Mouse (Mus musculus): ENCODE measurements around the gene Ctnnbip1. TPM values are rescaled to one million over a fixed set of nuclear protein-coding genes. Genes with fewer than 3 reads are reported as not detected.

The Ctnnbip1 gene
- polyA plus RNA-seq, 1 experiment from 2014 or later, result 41.2 TPM

DNA sequence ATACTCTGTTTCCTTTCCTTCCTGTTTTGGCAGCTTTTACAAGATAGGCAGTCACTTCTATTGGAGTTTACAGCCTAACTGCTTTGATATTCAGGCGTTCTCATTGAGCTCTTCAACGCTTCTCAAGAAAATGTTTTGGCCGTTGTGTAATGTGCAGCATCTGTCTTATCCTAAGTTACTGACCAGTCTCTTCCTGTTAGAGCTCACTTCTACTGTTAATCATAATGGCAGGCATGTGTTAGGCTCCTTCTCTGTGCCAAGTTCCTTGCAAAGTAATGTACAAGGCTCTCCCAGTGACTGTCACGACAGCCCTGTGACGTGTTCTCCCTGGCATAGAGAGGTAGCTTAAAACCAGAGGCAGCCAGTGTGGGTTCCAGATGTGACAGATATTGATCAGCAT, 33.7 kb downstream of the Ctnnbip1 start:
- Histone ChIP-seq H3K4me1 (ENCODE audit: control insufficient read depth, insufficient read depth, low read length) (no peaks in the 10 kb centered on the region), H3K4me3 (ENCODE audit: low read length) (no peak overlapping the region), H3K27me3 (replicated peaks; ENCODE audit: control insufficient read depth, insufficient read depth, low read length) (no peaks in the 10 kb centered on the region), H3K36me3 (ENCODE audit: control insufficient read depth, insufficient read depth, low read length) (no peaks in the 10 kb centered on the region), H3K4me2 (ENCODE audit: low read depth, low read length) (no peak overlapping the region), H3K9ac (ENCODE audit: low read depth, low read length) (no peak overlapping the region), H3K27ac (ENCODE audit: low read length) (no peak overlapping the region), H3K9me3 (ENCODE audit: control insufficient read depth, low read length) (no peaks in the 10 kb centered on the region)
- WGBS, result 68% methylated on average over 5 of the region's 5 CpGs
- no peak for ATAC-seq

DNA sequence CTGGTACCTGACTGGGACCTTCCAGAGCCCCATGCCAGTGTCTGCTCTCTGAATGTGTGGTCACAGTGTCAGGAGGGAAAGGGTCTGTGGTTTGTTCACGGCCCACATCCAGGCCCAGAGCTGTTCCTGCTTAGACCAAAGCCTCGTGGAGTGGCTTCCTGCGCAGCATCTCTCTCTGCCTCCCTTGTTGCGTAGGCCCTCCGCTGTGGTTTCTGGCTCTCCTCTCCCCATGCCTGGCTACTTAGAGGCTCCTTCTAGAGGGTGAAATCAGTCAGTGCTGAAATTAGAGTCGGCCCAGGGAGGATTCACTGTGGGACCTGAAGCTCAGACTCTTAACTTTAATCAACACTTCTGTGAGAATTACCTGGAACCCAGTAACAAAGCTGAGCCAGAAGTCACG, 35.8 kb downstream of the Ctnnbip1 start:
- H3K36me3 ChIP-seq (ENCODE audit: control insufficient read depth, insufficient read depth, low read length), result no peaks in the 10 kb centered on the region
- no peak overlapping the region for H3K4me3 ChIP-seq (ENCODE audit: low read length)
- no peak overlapping the region for H3K4me2 ChIP-seq (ENCODE audit: low read depth, low read length)
- no peaks in the 10 kb centered on the region for H3K27me3 ChIP-seq (replicated peaks; ENCODE audit: control insufficient read depth, insufficient read depth, low read length)
- H3K9me3 ChIP-seq (ENCODE audit: control insufficient read depth, low read length), result no peaks in the 10 kb centered on the region
- 67% methylated on average over 7 of the region's 7 CpGs for WGBS
- no peak for ATAC-seq
- H3K9ac ChIP-seq (ENCODE audit: low read depth, low read length), result no peak overlapping the region
- H3K4me1 ChIP-seq (ENCODE audit: control insufficient read depth, insufficient read depth, low read length), result 0 out of 2 replicates have a peak, but pooled peaks cover 3% of the 10 kb centered on the region
- H3K27ac ChIP-seq (ENCODE audit: low read length), result no peak overlapping the region

DNA sequence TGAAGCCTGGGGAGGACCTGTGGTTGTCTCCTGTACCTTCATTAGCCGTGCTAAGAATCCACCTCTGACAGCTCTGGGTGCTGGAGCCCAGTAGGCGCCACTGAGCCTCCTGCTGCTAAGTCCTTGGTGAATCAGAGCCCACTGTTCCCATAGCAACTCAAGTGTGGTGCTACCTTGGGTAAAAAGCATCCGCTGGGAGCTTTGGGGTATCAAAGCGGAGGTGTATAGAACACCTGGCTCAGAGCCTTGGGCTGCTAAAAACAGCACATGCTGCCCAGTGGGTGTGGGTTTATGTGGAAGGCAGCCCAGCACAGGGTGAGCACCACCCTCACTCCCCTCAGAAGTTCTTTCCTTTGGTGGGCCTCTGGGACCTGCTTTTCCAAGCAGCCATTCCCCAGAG, 38.1 kb downstream of the Ctnnbip1 start:
- Histone ChIP-seq H3K9me3 (ENCODE audit: control insufficient read depth, low read length) (no peaks in the 10 kb centered on the region), H3K4me3 (ENCODE audit: low read length) (no peak overlapping the region), H3K4me1 (ENCODE audit: control insufficient read depth, insufficient read depth, low read length) (0 out of 2 replicates have a peak, but pooled peaks cover 3% of the 10 kb centered on the region), H3K27me3 (replicated peaks; ENCODE audit: control insufficient read depth, insufficient read depth, low read length) (no peaks in the 10 kb centered on the region), H3K9ac (ENCODE audit: low read depth, low read length) (no peak overlapping the region), H3K27ac (ENCODE audit: low read length) (no peak overlapping the region), H3K4me2 (ENCODE audit: low read depth, low read length) (no peak overlapping the region), H3K36me3 (ENCODE audit: control insufficient read depth, insufficient read depth, low read length) (no peaks in the 10 kb centered on the region)
- 86% methylated on average over 4 of the region's 4 CpGs for WGBS
- no peak for ATAC-seq

DNA sequence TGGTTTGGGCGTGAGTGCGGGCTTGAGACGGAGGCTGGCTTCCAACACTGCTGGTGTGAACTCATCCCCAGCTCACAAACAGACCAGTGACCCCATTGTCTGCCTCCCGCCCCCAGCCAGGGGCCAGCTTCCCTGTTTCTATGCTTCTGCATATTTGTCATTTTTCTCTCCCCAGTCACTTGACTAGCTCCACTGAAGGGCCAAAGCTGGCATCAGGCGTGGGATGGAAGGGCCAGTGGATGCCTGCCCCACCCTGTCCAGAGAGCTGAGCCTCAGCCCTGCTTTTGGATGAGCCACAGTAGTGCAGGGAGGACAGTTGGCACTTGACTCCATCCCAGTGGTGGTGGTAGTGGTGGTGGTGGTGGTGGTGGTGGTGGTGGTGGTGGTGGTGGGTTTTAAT, 39.9 kb downstream of the Ctnnbip1 start:
- no peaks in the 10 kb centered on the region for H3K36me3 ChIP-seq (ENCODE audit: control insufficient read depth, insufficient read depth, low read length)
- ATAC-seq, result 0 out of 2 replicates have a peak, but pooled peaks have one; percentile 3
- no peak overlapping the region for H3K4me2 ChIP-seq (ENCODE audit: low read depth, low read length)
- no peaks in the 10 kb centered on the region for H3K9me3 ChIP-seq (ENCODE audit: control insufficient read depth, low read length)
- H3K27ac ChIP-seq (ENCODE audit: low read length), result no peak overlapping the region
- 86% methylated on average over 5 of the region's 5 CpGs for WGBS
- no peaks in the 10 kb centered on the region for H3K27me3 ChIP-seq (replicated peaks; ENCODE audit: control insufficient read depth, insufficient read depth, low read length)
- H3K4me1 ChIP-seq (ENCODE audit: control insufficient read depth, insufficient read depth, low read length), result peaks cover 14% of the 10 kb centered on the region
- H3K9ac ChIP-seq (ENCODE audit: low read depth, low read length), result no peak overlapping the region
- no peak overlapping the region for H3K4me3 ChIP-seq (ENCODE audit: low read length)

DNA sequence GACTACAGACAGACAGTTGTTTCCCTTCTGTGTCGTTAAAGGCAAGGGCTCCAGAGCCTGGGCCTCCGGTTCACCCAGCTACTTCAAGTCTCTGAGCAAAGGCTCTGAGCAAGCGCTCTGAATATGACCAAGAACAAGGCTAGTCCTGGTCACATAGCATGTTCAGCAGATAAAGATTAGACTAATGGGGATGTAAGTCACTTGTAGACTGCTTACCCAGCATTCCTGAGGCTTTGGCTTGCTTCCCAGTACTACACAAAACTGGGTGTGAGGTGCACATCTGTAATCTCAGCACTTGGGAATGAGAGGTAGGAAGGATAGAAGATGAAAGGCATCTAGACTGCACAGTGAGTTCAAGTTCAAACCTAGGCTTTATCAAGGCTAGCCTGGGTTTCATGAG, 40.4 kb downstream of the Ctnnbip1 start:
- 0 out of 2 replicates have a peak, but pooled peaks have one; percentile 12 for ATAC-seq
- no peaks in the 10 kb centered on the region for H3K9me3 ChIP-seq (ENCODE audit: control insufficient read depth, low read length)
- WGBS, result 66% methylated on average over 3 of the region's 3 CpGs
- peaks cover 18% of the 10 kb centered on the region for H3K4me1 ChIP-seq (ENCODE audit: control insufficient read depth, insufficient read depth, low read length)
- no peak overlapping the region for H3K4me2 ChIP-seq (ENCODE audit: low read depth, low read length)
- H3K36me3 ChIP-seq (ENCODE audit: control insufficient read depth, insufficient read depth, low read length), result no peaks in the 10 kb centered on the region
- H3K27ac ChIP-seq (ENCODE audit: low read length), result no peak overlapping the region
- no peak overlapping the region for H3K9ac ChIP-seq (ENCODE audit: low read depth, low read length)
- H3K4me3 ChIP-seq (ENCODE audit: low read length), result no peak overlapping the region
- H3K27me3 ChIP-seq (replicated peaks; ENCODE audit: control insufficient read depth, insufficient read depth, low read length), result no peaks in the 10 kb centered on the region

DNA sequence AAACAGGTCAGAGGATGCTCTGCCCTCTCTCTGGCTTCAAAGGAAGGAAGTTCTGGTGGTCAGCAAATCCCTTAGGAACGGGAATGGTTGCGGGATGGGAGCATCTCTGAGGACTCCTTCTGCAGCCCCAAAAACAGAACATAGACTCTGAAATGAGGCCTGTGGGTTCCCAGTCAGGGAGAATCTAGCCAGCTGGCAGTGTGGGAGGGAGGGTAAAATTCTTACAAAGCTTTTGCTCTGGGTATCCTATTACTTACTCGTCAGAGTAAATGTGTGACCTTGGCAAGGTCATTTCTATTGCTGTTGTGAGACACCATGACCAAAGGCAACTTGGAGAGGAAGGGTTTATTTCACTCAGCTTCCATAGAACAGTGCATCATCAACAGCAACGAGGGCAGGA, 43.4 kb downstream of the Ctnnbip1 start:
- no peak for ATAC-seq
- Histone ChIP-seq H3K4me2 (ENCODE audit: low read depth, low read length) (no peak overlapping the region), H3K9me3 (ENCODE audit: control insufficient read depth, low read length) (no peaks in the 10 kb centered on the region), H3K4me3 (ENCODE audit: low read length) (no peak overlapping the region), H3K36me3 (ENCODE audit: control insufficient read depth, insufficient read depth, low read length) (no peaks in the 10 kb centered on the region), H3K9ac (ENCODE audit: low read depth, low read length) (no peak overlapping the region), H3K4me1 (ENCODE audit: control insufficient read depth, insufficient read depth, low read length) (peaks cover 38% of the 10 kb centered on the region), H3K27ac (ENCODE audit: low read length) (no peak overlapping the region), H3K27me3 (replicated peaks; ENCODE audit: control insufficient read depth, insufficient read depth, low read length) (no peaks in the 10 kb centered on the region)
- WGBS, result 91% methylated on average over 4 of the region's 4 CpGs

DNA sequence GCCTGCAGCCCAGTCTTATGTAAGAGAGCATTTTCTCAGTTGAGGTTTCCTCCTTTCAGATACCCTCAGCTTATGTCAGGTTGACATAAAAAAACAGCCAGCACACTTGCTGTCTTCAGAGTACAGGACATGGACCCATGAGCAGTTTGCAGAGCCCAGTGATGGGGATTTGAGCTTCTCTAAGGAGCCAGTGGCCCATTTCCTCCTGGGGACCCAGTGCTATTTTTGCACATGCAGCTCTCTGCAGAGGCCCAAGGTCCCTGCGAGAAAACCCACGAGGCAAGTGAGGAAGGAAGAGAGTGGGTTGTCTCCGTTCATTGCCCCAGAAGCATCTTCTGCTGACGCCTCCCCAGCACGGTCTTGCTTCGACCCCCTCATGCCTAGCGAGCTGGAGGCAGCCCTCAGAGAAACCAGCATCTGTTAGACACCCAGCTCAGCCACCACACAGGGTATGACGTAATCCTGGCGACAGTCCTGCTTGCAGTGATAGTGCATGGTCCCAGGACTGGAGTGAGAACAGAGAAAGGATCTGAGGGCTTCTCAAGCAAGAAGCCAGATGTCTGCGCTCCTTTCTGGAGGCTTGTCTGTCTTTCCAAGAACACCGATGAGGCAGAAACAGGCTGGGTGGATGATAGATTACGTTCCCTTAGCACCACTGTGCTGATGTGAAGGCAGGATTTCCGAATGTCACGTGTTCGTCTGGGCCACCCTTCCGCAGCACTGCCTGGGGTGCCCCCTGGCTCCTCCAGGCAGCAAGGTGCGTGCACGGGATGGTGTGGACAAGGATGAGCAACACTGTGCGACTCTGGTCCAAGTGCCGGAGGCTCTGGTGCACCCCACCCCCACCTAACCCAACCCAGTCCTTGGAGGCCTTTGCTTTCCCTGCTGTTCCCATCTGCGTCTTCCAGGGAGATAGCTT, 44.2 kb downstream of the Ctnnbip1 start:
- H3K4me2 ChIP-seq (ENCODE audit: low read depth, low read length), result no peak overlapping the region
- peak overlapping the region; percentile 43; the same call in 1 of the 2 replicates for H3K27ac ChIP-seq (ENCODE audit: low read length)
- H3K4me3 ChIP-seq (ENCODE audit: low read length), result no peak overlapping the region
- peak overlapping the region; percentile 53 for H3K9ac ChIP-seq (ENCODE audit: low read depth, low read length)
- no peaks in the 10 kb centered on the region for H3K9me3 ChIP-seq (ENCODE audit: control insufficient read depth, low read length)
- ATAC-seq, result no peak
- peaks cover 38% of the 10 kb centered on the region for H3K4me1 ChIP-seq (ENCODE audit: control insufficient read depth, insufficient read depth, low read length)
- H3K36me3 ChIP-seq (ENCODE audit: control insufficient read depth, insufficient read depth, low read length), result no peaks in the 10 kb centered on the region
- 44% methylated on average over 21 of the region's 21 CpGs for WGBS
- H3K27me3 ChIP-seq (replicated peaks; ENCODE audit: control insufficient read depth, insufficient read depth, low read length), result no peaks in the 10 kb centered on the region

DNA sequence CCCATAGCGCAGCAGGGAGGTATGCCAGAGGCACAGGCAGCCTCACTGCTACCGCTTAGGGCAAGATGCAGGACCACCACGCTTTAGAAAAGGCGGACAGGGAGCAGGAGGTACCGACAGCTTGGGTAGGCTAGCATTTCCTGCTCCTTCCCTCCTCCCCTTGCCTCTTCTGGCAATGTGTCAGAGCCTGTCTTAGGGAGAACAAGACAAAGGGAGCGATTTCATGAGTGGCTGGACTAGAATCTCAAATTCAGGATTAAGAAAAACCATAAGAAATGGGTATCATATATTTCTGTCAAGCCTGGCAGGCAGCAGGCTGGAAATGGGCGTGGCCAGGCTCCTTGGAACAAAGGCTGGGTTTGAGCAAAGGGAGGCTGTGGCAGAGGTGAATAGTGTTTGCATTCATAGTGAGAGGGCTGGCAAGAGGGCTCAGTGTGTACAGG, 44.9 kb downstream of the Ctnnbip1 start:
- no peaks in the 10 kb centered on the region for H3K36me3 ChIP-seq (ENCODE audit: control insufficient read depth, insufficient read depth, low read length)
- H3K27me3 ChIP-seq (replicated peaks; ENCODE audit: control insufficient read depth, insufficient read depth, low read length), result no peaks in the 10 kb centered on the region
- peak overlapping the region; percentile 53 for H3K9ac ChIP-seq (ENCODE audit: low read depth, low read length)
- no peak for ATAC-seq
- H3K9me3 ChIP-seq (ENCODE audit: control insufficient read depth, low read length), result no peaks in the 10 kb centered on the region
- peaks cover 40% of the 10 kb centered on the region for H3K4me1 ChIP-seq (ENCODE audit: control insufficient read depth, insufficient read depth, low read length)
- H3K27ac ChIP-seq (ENCODE audit: low read length), result peak overlapping the region; percentile 43
- WGBS, result 42% methylated on average over 7 of the region's 7 CpGs
- no peak overlapping the region for H3K4me2 ChIP-seq (ENCODE audit: low read depth, low read length)
- no peak overlapping the region for H3K4me3 ChIP-seq (ENCODE audit: low read length)

DNA sequence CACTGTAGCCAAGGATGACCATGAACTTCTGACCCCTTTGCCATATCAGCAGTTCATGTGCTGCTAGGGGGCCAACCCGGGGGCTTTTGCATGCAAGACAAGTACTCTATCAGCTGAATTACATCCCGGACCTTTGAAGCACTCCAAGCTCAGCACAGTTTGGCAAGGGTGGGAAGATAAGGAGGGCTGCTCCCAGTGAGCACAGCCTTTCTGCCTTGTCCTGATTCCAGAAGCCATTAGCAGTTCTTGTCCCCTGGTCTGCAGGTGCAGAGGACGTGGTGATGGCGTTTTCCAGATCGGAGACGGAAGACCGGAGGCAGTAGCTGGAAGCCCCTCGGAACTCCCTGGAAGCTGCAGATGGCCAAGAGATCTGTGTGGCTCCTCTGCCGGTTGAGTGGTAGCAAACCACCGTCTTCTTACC, 45.9 kb downstream of the Ctnnbip1 start:
- 0 out of 2 replicates have a peak overlapping the region, but pooled peaks have one; percentile 0 for H3K4me3 ChIP-seq (ENCODE audit: low read length)
- peak overlapping the region; percentile 57 for H3K27ac ChIP-seq (ENCODE audit: low read length)
- peaks cover 42% of the 10 kb centered on the region for H3K4me1 ChIP-seq (ENCODE audit: control insufficient read depth, insufficient read depth, low read length)
- no peaks in the 10 kb centered on the region for H3K36me3 ChIP-seq (ENCODE audit: control insufficient read depth, insufficient read depth, low read length)
- no peaks in the 10 kb centered on the region for H3K9me3 ChIP-seq (ENCODE audit: control insufficient read depth, low read length)
- H3K9ac ChIP-seq (ENCODE audit: low read depth, low read length), result peak overlapping the region; percentile 41; the same call in 1 of the 2 replicates
- peak; percentile 52 for ATAC-seq
- WGBS, result 58% methylated on average over 10 of the region's 10 CpGs
- H3K4me2 ChIP-seq (ENCODE audit: low read depth, low read length), result 0 out of 2 replicates have a peak overlapping the region, but pooled peaks have one; percentile 16
- H3K27me3 ChIP-seq (replicated peaks; ENCODE audit: control insufficient read depth, insufficient read depth, low read length), result no peaks in the 10 kb centered on the region

All from intestine, embryonic 16.5 days (tissue).